Mouse (Mus musculus) spleen, postnatal 36 days (tissue): Measurements from ENCODE around the gene Stard5.

Source experiments
- DNase-seq, 2 experiments: peaks; one replicate each; pipeline ENCODE4 v3.0.0; 2022; ENCODE audit warnings: low spot score in 2 of 2, mixed read lengths in 1 of 2

The Stard5 gene

GRCm38 (mm10) chr7:83662711-83663375 is 31.1 kb downstream of the Stard5 start:
- DNase-seq: no peak

GRCm38 (mm10) chr7:83666087-83666595 is 34.4 kb downstream of the Stard5 start:
- no peak for DNase-seq

GRCm38 (mm10) chr7:83667936-83668645 is 36.3 kb downstream of the Stard5 start:
- DNase-seq: no peak

- peak in 1 of 2 experiments; percentile 34 for DNase-seq
Measured at GRCm38 (mm10) chr7:83668724-83669123, 37.0 kb downstream of the Stard5 start.

GRCm38 (mm10) chr7:83671573-83671972 is 39.8 kb downstream of the Stard5 start:
- DNase-seq: no peak

GRCm38 (mm10) chr7:83675545-83676254 is 43.9 kb downstream of the Stard5 start:
- peak; percentile 44 to 54 for DNase-seq

GRCm38 (mm10) chr7:83677296-83677695 is 45.5 kb downstream of the Stard5 start:
- DNase-seq: no peak

GRCm38 (mm10) chr7:83678506-83678905 is 46.7 kb downstream of the Stard5 start:
- DNase-seq: no peak

GRCm38 (mm10) chr7:83682640-83683274 is 51.0 kb downstream of the Stard5 start:
- no peak for DNase-seq

GRCm38 (mm10) chr7:83695449-83696212 is 63.9 kb downstream of the Stard5 start:
- no peak for DNase-seq

- no peak for DNase-seq
Measured at GRCm38 (mm10) chr7:83699066-83699745, 67.4 kb downstream of the Stard5 start.
